Mouse (Mus musculus) ES-E14 (cell line): ENCODE data around the gene Pck1.

Experiments
- CHD2 ChIP-seq: IDR thresholded peaks from 2 replicates; pipeline ENCODE4 v1.6.1; 2014; ENCODE audit warnings: mild to moderate bottlenecking, low read depth, low read length, inconsistent platforms
- HCFC1 ChIP-seq: IDR thresholded peaks from 2 replicates; pipeline ENCODE4 v1.6.1; 2012; ENCODE audit warnings: low read length, inconsistent platforms, borderline replicate concordance; ENCODE audit not compliant: insufficient read depth
- MAFK ChIP-seq: IDR thresholded peaks from 2 replicates; pipeline ENCODE4 v1.6.1; 2014; ENCODE audit warnings: mild to moderate bottlenecking, low read depth, low read length, inconsistent platforms; ENCODE audit not compliant: insufficient read depth
- ZC3H11A ChIP-seq: IDR thresholded peaks from 2 replicates; pipeline ENCODE4 v1.6.1; 2012; ENCODE audit warnings: low read depth, mild to moderate bottlenecking, inconsistent platforms, low read length, borderline replicate concordance
- ZNF384 ChIP-seq: IDR thresholded peaks from 2 replicates; pipeline ENCODE4 v1.6.1; 2012; ENCODE audit warnings: low read depth, low read length, inconsistent platforms

- TF ChIP-seq ZC3H11A (no peak), ZNF384 (no peak), HCFC1 (no peak), CHD2 (no peak), MAFK (no peak)
Observed at GRCm38 (mm10) chr2:173171956-173172355, 19.1 kb downstream of the Pck1 start.
